Mouse (Mus musculus) thymus, adult 2 months (tissue): ENCODE results near the gene Kmt2b. TPM values are rescaled to one million over a fixed set of nuclear protein-coding genes. Genes with fewer than 3 reads are reported as not detected.
A peak's percentile ranks its signal among the peaks of the same experiment; 100 is the strongest.

ENCODE experiments used
- DNase-seq: peaks from one replicate; pipeline ENCODE4 v3.0.0; 2021
- H3K27ac ChIP-seq: fragments of 200-500 bp; 2 replicates; pipeline ENCODE4 v1.5.1; 2012; ENCODE audit warnings: low read length, control low read depth; ENCODE audit not compliant: control insufficient read depth, insufficient read depth
- H3K27me3 ChIP-seq: fragments of 200-500 bp; 2 replicates; pipeline ENCODE4 v1.6.1; 2012; ENCODE audit warnings: mild to moderate bottlenecking, low read length, moderate library complexity, mixed read lengths; ENCODE audit not compliant: control insufficient read depth, insufficient read depth
- H3K36me3 ChIP-seq: fragments of 200-500 bp; 2 replicates; pipeline ENCODE4 v1.6.1; 2012; ENCODE audit warnings: mild to moderate bottlenecking, low read length, moderate library complexity; ENCODE audit not compliant: control insufficient read depth, insufficient read depth
- H3K4me1 ChIP-seq: fragments of 200-500 bp; replicated peaks from 2 replicates; pipeline ENCODE4 v1.6.1; 2012; ENCODE audit warnings: low read length; ENCODE audit not compliant: control insufficient read depth, insufficient read depth
- H3K4me3 ChIP-seq: fragments of 200-500 bp; 2 replicates; pipeline ENCODE4 v1.5.1; 2012; ENCODE audit warnings: mild to moderate bottlenecking, low read length, control low read depth, moderate library complexity; ENCODE audit not compliant: control insufficient read depth, insufficient read depth
- CTCF ChIP-seq: fragments of 200-500 bp; IDR thresholded peaks from 2 replicates; pipeline ENCODE4 v1.5.1; 2012; ENCODE audit warnings: mild to moderate bottlenecking, control low read depth, low read length, moderate library complexity, borderline replicate concordance; ENCODE audit not compliant: control insufficient read depth, poor library complexity, insufficient read depth; ENCODE audit errors: extremely low read depth
- POLR2A ChIP-seq: fragments of 200-500 bp; IDR thresholded peaks from 2 replicates; pipeline ENCODE4 v1.6.1; 2012; ENCODE audit warnings: mild to moderate bottlenecking, low read length, control low read depth, moderate library complexity; ENCODE audit not compliant: control insufficient read depth, poor library complexity, insufficient read depth; ENCODE audit errors: extremely low read depth
- WGBS: fragments of 180-500 bp; shearing (Covaris S2); methylation state at CpG from one replicate; pipeline ENCODE4 v1.1.7; 2018; 5-methylcytosine and 5-hydroxymethylcytosine counted together
- polyA plus RNA-seq: library from polyadenylated mRNA; depleted of rRNA; stranded (reverse); fragments of >200 nt; gene quantifications from 2 replicates; pipeline ENCODE4 v1.2.3, GENCODE M21; 2012

Gene Kmt2b
- polyA plus RNA-seq, 1 experiment = 161 TPM

DNA sequence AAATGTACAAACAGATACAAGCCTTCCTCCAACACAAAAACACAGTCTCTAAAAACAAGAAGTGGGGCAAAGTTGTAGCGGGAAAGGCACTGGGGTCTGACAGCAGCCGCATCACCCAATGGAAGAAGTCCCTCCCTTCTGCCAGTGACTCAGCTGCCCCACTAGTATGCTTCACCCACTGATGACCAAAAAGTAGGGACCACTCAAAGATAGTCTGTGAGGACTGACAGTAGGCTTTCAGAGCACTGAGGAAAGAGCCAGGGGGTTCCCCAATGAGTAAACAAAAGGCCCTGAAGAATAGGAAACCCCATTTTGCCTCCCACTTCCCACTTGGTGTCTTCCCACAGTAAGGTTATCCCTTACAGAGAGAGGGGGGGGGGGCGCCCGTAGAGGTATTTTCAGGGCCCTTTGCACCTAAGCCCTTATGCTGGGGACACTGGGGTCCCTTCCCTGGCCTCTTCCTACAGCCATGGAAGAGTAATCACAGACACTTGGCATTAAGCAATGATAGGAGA lies 6.0 kb upstream of the Kmt2b start:
- H3K4me1 ChIP-seq = 0 out of 2 replicates have a peak, but pooled peaks cover 3% of the 10 kb centered on the region
- TF ChIP-seq CTCF (no peak), POLR2A (no peak)
- H3K27ac ChIP-seq = no peak overlapping the region
- no peak for DNase-seq
- 55% methylated on average over 4 of the region's 4 CpGs for WGBS
- no peak overlapping the region for H3K4me3 ChIP-seq
- no peaks in the 10 kb centered on the region for H3K27me3 ChIP-seq
- H3K36me3 ChIP-seq = no peaks in the 10 kb centered on the region

DNA sequence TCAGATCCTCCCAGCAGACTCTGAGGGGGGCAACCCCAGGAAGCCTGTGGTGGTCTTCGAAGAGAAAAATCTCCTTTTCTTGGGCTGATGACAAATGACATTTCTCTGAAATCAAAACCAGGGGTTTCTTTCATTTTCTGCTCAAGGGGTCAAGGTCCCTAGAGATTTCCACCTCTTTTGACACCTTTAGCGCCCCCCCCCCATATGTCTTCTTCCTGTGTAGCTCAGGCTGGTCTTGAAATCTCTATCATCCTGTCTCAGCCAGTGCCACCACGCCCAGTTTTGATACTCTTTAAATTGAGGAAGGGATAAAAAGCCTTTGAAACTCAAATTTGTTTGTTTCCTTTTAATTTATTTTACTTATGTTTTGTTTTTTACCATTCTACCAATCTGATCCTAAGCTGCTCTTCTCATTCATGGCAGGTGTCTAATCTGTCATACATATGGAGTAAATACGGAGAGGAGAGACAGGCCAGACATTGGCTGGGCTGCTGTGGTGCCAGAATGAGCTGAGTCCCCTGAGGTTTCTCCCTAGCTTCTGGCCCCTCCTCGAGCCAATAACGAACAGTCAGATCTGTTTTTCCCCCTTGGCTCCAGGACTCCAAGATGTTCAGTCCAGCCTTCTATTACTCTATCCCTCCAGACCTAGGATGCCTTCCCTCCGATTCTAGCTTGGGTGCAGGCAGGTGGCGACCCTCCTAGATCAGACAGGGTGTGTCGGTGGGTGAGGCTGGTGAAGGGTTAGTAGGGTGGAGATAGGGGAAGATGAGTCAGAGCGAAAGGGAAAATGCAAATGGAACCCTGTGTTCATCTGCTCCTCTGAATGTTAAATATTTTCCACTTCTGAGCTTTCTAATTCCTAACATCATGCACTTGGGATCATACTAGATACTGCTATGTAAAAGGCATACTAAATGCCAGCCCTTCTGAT lies 5.3 kb upstream of the Kmt2b start:
- TF ChIP-seq CTCF = no peak
- no peak for TF ChIP-seq POLR2A
- Histone ChIP-seq H3K4me1 (0 out of 2 replicates have a peak, but pooled peaks cover 4% of the 10 kb centered on the region), H3K4me3 (no peak overlapping the region), H3K27ac (no peak overlapping the region), H3K36me3 (no peaks in the 10 kb centered on the region), H3K27me3 (no peaks in the 10 kb centered on the region)
- 85% methylated on average over 10 of the region's 10 CpGs for WGBS
- no peak for DNase-seq

DNA sequence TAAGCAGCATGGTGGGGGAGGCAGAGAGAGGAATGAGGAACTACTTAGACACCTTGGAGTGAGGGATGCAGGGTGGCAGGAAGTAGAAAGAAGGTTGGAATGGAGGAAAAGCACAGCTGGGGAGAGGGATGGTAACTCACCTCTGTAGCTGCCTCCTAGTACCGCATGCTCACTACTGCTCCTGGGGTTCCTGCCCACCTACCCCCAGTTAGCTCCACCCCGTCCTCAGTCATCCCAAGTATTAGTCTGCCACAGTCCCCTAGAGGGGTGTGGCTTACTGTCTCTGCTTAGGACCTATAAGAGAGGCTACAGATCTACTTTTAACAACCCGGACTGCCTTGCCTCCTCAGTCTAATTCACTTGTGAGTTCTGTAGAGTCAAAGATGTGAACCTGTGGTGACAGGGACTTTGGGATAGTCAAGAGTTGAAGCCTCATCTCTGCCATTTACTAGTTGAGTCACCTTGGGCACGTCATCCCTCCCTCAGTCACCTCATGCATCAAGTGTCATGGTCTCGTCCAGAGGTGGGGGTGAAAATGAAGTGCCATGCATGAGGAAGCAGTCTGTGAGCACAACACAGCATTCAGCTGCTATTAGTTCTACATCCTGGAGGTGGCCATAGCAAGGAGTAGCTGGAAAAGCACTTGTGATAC lies 4.4 kb upstream of the Kmt2b start:
- H3K36me3 ChIP-seq = no peaks in the 10 kb centered on the region
- no peak overlapping the region for H3K4me3 ChIP-seq
- no peak for DNase-seq
- 66% methylated on average over 5 of the region's 5 CpGs for WGBS
- H3K27me3 ChIP-seq = no peaks in the 10 kb centered on the region
- H3K4me1 ChIP-seq = 0 out of 2 replicates have a peak, but pooled peaks cover 4% of the 10 kb centered on the region
- H3K27ac ChIP-seq = no peak overlapping the region
- TF ChIP-seq CTCF = no peak
- no peak for TF ChIP-seq POLR2A

DNA sequence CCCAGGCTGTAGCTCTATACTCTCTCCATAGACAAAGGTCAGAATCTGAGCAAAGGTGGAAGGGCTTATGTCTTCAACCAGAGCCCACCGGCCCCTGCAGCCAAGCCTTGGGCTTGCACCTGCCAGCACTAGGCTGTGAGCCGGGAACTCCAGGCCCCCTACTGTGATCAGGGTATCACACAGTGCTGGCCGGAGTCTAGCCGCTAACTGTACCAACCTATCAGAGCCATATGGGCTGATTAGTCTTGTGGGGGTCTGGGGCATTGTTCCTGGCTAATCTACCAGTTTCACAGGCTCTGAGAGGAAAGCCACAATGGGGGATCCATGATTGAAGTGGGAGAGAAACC lies 3.1 kb upstream of the Kmt2b start:
- no peaks in the 10 kb centered on the region for H3K27me3 ChIP-seq
- no peak for DNase-seq
- no peak for TF ChIP-seq POLR2A
- no peak for TF ChIP-seq CTCF
- no peaks in the 10 kb centered on the region for H3K36me3 ChIP-seq
- H3K27ac ChIP-seq = no peak overlapping the region
- H3K4me1 ChIP-seq = peaks cover 10% of the 10 kb centered on the region
- no peak overlapping the region for H3K4me3 ChIP-seq
- 95% methylated on average over 4 of the region's 4 CpGs for WGBS

DNA sequence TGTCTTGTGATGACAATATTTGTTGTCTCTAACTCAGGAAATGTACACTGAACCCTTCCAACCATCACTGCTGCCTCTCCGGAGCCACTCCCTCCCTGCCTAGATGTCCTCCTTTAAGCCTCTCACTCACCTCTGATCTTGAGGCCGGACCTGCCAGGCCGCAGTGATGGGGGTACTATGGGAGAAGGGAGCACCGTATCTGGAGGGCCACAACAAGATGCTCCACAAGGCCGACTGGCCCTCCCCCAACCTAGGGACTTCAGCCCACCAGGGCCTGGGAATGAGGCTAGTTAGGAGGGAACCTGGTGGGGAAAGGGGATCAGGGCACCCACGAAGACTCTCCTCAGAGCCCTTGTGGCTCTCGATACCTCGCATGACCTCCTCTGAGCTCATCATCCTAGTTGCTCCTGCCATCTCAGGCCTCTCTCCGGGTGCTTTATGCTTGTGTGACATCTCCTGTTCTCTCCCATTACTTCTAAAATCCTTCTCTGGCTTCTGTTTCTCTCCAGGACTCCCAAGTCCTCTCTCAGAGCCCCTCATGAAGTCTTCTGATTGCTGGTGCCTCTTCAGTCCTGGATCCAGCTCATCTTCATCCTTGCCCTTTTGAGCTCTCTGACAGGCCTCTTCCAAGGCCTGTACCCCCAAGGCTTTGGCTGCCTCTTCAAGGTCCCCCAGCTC lies 2.5 kb upstream of the Kmt2b start:
- H3K27ac ChIP-seq = no peak overlapping the region
- H3K27me3 ChIP-seq = no peaks in the 10 kb centered on the region
- WGBS = 96% methylated on average over 9 of the region's 9 CpGs
- peaks cover 2% of the 10 kb centered on the region for H3K36me3 ChIP-seq
- TF ChIP-seq CTCF = no peak
- no peak for TF ChIP-seq POLR2A
- no peak overlapping the region for H3K4me3 ChIP-seq
- peaks cover 10% of the 10 kb centered on the region for H3K4me1 ChIP-seq
- no peak for DNase-seq

DNA sequence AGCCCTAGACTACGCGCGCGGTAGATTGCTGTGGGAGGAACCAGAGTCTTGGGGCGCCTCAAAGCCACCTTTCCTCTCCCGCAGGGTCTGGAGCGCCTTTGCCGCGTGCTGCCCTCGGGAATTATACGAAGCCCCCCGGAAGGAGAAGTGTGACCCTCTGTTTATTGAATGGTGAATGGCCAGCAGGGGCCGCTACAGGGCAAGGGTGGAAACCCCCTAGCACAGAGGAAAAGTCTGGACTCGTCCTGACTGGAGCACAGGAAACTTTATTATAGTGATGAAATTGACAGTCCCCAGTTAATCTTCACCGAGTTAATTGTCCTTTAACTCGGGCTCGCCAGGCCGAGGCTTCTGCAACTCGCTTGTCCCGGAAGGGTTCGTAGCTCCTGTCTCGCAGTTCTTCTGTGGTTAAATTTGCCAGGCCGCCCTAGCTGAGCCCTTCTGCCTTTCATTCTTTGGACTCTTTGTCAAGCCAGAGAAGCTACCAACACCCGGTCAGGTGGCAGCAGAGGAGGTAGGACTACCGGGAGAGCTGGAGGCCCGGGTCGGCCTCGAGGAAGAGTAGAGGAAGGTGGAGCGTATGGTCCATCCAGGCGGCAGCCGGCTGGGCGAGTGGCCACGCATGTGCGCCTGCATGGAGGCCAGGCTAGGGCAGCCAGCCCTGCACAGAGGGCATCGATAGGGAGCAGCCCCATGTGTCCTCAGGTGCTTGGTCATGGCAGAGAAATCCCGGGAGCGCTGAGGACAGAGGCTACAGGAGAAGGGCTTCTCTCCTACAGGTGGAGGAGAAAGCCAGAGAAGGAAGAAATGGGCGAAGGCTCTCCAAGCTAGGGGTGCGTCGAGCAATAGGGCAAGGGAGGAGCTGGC lies 1.1 kb upstream of the Kmt2b start:
- Histone ChIP-seq H3K27ac (peak overlapping the region; percentile 24), H3K4me3 (peak overlapping the region; percentile 96), H3K27me3 (no peaks in the 10 kb centered on the region), H3K4me1 (peaks cover 10% of the 10 kb centered on the region), H3K36me3 (peaks cover 16% of the 10 kb centered on the region)
- DNase-seq = peak; percentile 83
- TF ChIP-seq CTCF = peak; percentile 84; the same call in 1 of the 2 replicates
- TF ChIP-seq POLR2A = no peak
- WGBS = 34% methylated on average over 40 of the region's 40 CpGs
